Mouse (Mus musculus): Measurements from ENCODE around the gene AC109138.7. TPM values are rescaled to one million over a fixed set of nuclear protein-coding genes. Genes with fewer than 3 reads are reported as not detected.
"Not testable (repeated sequence)": the region's sequence is repeated elsewhere in the genome, so short reads cannot be mapped to it uniquely, and the experiment has no call there.

The AC109138.7 gene
- polyA plus RNA-seq, 1 experiment from 2014 or later: not detected

- Histone ChIP-seq H3K4me1 (replicated peaks) (peaks cover 13% of the 10 kb centered on the region), H3K4me2 (no peak overlapping the region), H3K27me3 (peaks cover 9% of the 10 kb centered on the region), H3K9ac (no peak overlapping the region), H3K27ac (replicated peaks) (no peak overlapping the region), H3K4me3 (no peak overlapping the region), H3K9me3 (no peaks in the 10 kb centered on the region), H3K36me3 (no peaks in the 10 kb centered on the region)
- 73% methylated on average over 4 of the region's 4 CpGs for WGBS
- ATAC-seq (ENCODE audit: low read depth): no peak
These were observed 20.4 kb downstream of the AC109138.7 start for GRCm38 (mm10) chr19:4234548-4234947.

DNA sequence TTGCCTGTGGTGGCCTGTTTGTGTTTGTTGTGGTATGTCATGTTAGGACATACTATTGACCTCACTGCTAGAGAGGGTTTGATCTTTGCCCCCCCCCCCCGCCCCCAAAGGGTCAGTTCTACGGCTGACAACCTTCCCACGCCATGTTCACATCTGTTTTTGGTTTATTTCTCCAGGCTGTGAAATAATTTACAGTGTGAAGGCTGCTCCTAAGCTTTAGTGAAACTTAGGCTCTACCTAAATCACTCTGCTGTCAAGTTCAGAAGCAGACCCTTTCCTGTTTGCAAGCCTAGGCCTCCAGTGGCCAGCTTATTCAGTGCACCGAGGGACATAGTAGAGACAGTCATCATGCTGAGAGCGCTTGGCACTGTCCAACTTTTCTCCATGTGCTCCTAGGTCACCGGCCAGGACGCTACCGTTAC, 26.1 kb downstream of the AC109138.7 start:
- Histone ChIP-seq H3K9ac (no peak overlapping the region), H3K4me2 (no peak overlapping the region), H3K4me1 (replicated peaks) (no peaks in the 10 kb centered on the region), H3K27me3 (no peaks in the 10 kb centered on the region), H3K4me3 (no peak overlapping the region), H3K27ac (replicated peaks) (no peak overlapping the region), H3K9me3 (no peaks in the 10 kb centered on the region), H3K36me3 (no peaks in the 10 kb centered on the region)
- WGBS: 67% methylated on average over 8 of the region's 8 CpGs
- ATAC-seq (ENCODE audit: low read depth): no peak

- no peak overlapping the region for H3K4me2 ChIP-seq
- H3K9me3 ChIP-seq: no peaks in the 10 kb centered on the region
- H3K4me3 ChIP-seq: no peak overlapping the region
- no peak overlapping the region for H3K27ac ChIP-seq (replicated peaks)
- WGBS: 54% methylated on average over 3 of the region's 3 CpGs
- H3K9ac ChIP-seq: no peak overlapping the region
- H3K27me3 ChIP-seq: no peaks in the 10 kb centered on the region
- H3K36me3 ChIP-seq: no peaks in the 10 kb centered on the region
- no peaks in the 10 kb centered on the region for H3K4me1 ChIP-seq (replicated peaks)
- ATAC-seq (ENCODE audit: low read depth): no peak
These were observed 28.3 kb downstream of the AC109138.7 start for GRCm38 (mm10) chr19:4242416-4242815.

GRCm38 (mm10) chr19:4244775-4245174, 30.6 kb downstream of the AC109138.7 start:
- H3K9ac ChIP-seq: no peak overlapping the region
- H3K27ac ChIP-seq (replicated peaks): no peak overlapping the region
- no peak overlapping the region for H3K4me3 ChIP-seq
- no peaks in the 10 kb centered on the region for H3K9me3 ChIP-seq
- ATAC-seq (ENCODE audit: low read depth): no peak
- no peaks in the 10 kb centered on the region for H3K4me1 ChIP-seq (replicated peaks)
- 80% methylated on average over 6 of the region's 6 CpGs for WGBS
- H3K27me3 ChIP-seq: no peaks in the 10 kb centered on the region
- no peak overlapping the region for H3K4me2 ChIP-seq
- H3K36me3 ChIP-seq: no peaks in the 10 kb centered on the region

DNA sequence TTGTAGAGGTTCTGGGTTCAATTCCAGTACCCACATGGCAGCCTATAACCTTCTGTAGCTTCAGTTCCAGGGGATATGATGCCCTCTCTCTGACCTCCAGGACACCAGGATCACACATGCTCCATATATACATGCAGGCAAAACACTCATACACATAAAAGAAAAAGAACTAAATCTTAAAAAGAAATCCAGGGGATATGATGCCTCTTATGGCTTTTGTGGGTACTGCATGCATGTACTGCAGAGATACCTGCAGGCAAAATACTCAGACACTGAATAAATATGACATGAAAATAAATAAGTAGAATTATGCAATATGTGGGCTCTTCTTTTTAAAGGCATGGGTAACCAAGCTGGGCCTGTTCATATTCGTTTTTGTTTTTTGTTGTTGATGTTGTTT, 32.9 kb downstream of the AC109138.7 start:
- Histone ChIP-seq H3K9me3 (no peaks in the 10 kb centered on the region), H3K27ac (replicated peaks) (no peak overlapping the region), H3K4me3 (no peak overlapping the region), H3K9ac (no peak overlapping the region), H3K36me3 (no peaks in the 10 kb centered on the region), H3K4me2 (no peak overlapping the region), H3K27me3 (no peaks in the 10 kb centered on the region), H3K4me1 (replicated peaks) (no peaks in the 10 kb centered on the region)
- WGBS: 48% methylated on average over 1 of the region's 1 CpGs
- ATAC-seq (ENCODE audit: low read depth): no peak

GRCm38 (mm10) chr19:4248683-4249082, 34.5 kb downstream of the AC109138.7 start:
- ATAC-seq (ENCODE audit: low read depth): not testable (repeated sequence)

GRCm38 (mm10) chr19:4254230-4254629, 40.1 kb downstream of the AC109138.7 start:
- Histone ChIP-seq H3K4me2 (no peak overlapping the region), H3K27ac (replicated peaks) (no peak overlapping the region), H3K27me3 (no peaks in the 10 kb centered on the region), H3K9ac (no peak overlapping the region), H3K4me1 (replicated peaks) (peaks cover 14% of the 10 kb centered on the region), H3K9me3 (no peaks in the 10 kb centered on the region), H3K4me3 (no peak overlapping the region), H3K36me3 (no peaks in the 10 kb centered on the region)
- 87% methylated on average over 7 of the region's 7 CpGs for WGBS
- no peak for ATAC-seq (ENCODE audit: low read depth)

More at GRCm38 (mm10) chr19:4248683-4249082, 34.5 kb downstream of the AC109138.7 start:
- not testable (repeated sequence) for H3K27ac ChIP-seq (replicated peaks); H3K36me3 ChIP-seq; H3K4me1 ChIP-seq (replicated peaks); H3K4me3 ChIP-seq; H3K9ac ChIP-seq; H3K9me3 ChIP-seq; H3K4me2 ChIP-seq; H3K27me3 ChIP-seq
- WGBS: 62% methylated on average over 1 of the region's 1 CpGs

GRCm38 (mm10) chr19:4255583-4256162, 41.5 kb downstream of the AC109138.7 start:
- H3K9me3 ChIP-seq: no peaks in the 10 kb centered on the region
- no peak overlapping the region for H3K9ac ChIP-seq
- H3K27ac ChIP-seq (replicated peaks): no peak overlapping the region
- no peak overlapping the region for H3K4me2 ChIP-seq
- ATAC-seq (ENCODE audit: low read depth): no peak
- 69% methylated on average over 11 of the region's 11 CpGs for WGBS
- H3K36me3 ChIP-seq: no peaks in the 10 kb centered on the region
- no peaks in the 10 kb centered on the region for H3K27me3 ChIP-seq
- peaks cover 14% of the 10 kb centered on the region for H3K4me1 ChIP-seq (replicated peaks)
- H3K4me3 ChIP-seq: no peak overlapping the region

GRCm38 (mm10) chr19:4257216-4257896, 43.2 kb downstream of the AC109138.7 start:
- Histone ChIP-seq H3K9me3 (no peaks in the 10 kb centered on the region), H3K27me3 (no peaks in the 10 kb centered on the region), H3K27ac (replicated peaks) (no peak overlapping the region), H3K4me1 (replicated peaks) (peaks cover 14% of the 10 kb centered on the region), H3K4me2 (peak overlapping the region; percentile 80), H3K4me3 (peak overlapping the region; percentile 60), H3K9ac (peak overlapping the region; percentile 75), H3K36me3 (no peaks in the 10 kb centered on the region)
- peak; percentile 95 for ATAC-seq (ENCODE audit: low read depth)
- 1% methylated on average over 41 of the region's 41 CpGs for WGBS

DNA sequence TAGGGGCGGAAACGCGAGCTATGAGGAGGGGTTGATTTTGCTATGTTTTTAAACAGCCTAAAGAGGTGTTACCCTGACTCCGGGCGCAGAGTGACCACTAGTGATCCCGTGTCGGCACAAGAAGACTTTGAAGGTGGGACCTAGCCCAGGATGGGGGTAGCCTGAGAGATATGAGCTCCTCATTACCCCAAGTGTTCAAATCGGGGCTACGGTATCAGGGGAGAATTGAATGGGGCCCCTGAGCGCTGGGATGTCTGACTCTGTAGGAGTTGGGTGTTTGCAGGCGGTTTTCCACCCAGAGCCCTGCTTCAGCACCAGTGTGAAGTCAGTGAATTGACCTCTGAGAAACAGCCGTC, 43.7 kb downstream of the AC109138.7 start:
- WGBS: 17% methylated on average over 12 of the region's 12 CpGs
- no peak overlapping the region for H3K27ac ChIP-seq (replicated peaks)
- peak overlapping the region; percentile 80 for H3K4me2 ChIP-seq
- H3K9me3 ChIP-seq: no peaks in the 10 kb centered on the region
- H3K36me3 ChIP-seq: no peaks in the 10 kb centered on the region
- peaks cover 14% of the 10 kb centered on the region for H3K4me1 ChIP-seq (replicated peaks)
- peak overlapping the region; percentile 60 for H3K4me3 ChIP-seq
- no peaks in the 10 kb centered on the region for H3K27me3 ChIP-seq
- peak overlapping the region; percentile 69 for H3K9ac ChIP-seq
- peak; percentile 56; the same call in 1 of the 2 replicates for ATAC-seq (ENCODE audit: low read depth)

DNA sequence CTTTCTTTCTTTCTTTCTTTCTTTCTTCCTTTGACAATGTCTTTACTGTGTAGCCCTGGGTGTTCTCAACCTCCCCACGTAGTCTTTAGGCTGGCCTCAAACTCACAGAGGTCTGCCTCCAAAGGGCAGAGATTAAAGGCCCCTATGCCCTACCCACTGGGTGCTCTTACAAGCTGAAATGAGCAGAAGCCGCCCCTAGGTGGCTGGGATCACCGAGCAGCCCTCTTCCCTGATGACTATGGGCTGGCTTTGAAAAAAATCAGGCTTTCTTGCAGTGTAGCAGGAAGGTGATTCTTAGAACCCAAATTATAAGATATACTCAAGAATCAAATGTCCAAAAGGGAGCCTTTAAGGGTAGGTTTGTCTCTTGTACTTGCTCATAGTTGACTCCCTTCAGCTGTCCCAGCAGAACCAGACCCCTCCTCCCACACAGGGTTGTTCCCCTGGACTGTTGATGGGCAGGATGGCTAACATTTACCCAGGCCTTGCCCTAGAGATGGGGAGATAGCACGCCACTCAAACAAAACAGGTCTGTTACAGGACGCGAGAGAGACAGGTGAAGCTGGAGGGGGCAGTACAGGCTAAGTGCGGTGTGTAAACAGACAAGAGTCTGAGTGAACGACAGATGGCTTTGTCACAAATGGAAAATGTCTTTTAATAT, 47.0 kb downstream of the AC109138.7 start:
- H3K36me3 ChIP-seq: no peaks in the 10 kb centered on the region
- H3K9me3 ChIP-seq: no peaks in the 10 kb centered on the region
- H3K4me3 ChIP-seq: no peak overlapping the region
- H3K4me1 ChIP-seq (replicated peaks): peaks cover 14% of the 10 kb centered on the region
- no peaks in the 10 kb centered on the region for H3K27me3 ChIP-seq
- WGBS: 61% methylated on average over 8 of the region's 8 CpGs
- no peak for ATAC-seq (ENCODE audit: low read depth)
- no peak overlapping the region for H3K27ac ChIP-seq (replicated peaks)
- H3K9ac ChIP-seq: no peak overlapping the region
- H3K4me2 ChIP-seq: no peak overlapping the region

DNA sequence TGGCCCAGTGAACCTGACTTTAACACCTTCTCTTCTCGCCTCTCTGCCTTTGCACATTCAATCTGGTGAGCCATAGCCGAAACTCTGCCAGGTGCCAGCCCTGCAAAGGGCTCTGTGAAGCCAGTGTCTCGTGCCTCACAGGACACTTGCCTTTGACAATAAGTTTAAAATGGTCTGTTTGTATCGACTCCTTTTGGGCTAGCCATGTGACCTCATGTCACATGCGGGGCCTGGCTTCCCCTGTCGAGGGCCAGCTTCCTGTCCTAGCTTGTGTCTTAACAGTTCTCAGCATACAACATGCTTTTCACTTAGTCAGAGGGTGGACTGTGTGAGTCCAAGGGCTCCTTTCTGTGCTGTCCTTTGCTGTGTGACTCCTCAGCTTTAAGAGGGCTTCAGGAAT, 48.6 kb downstream of the AC109138.7 start:
- H3K36me3 ChIP-seq: no peaks in the 10 kb centered on the region
- H3K9me3 ChIP-seq: no peaks in the 10 kb centered on the region
- H3K4me3 ChIP-seq: no peak overlapping the region
- no peak overlapping the region; the same call in 1 of the 2 replicates for H3K9ac ChIP-seq
- WGBS: 79% methylated on average over 6 of the region's 6 CpGs
- peaks cover 9% of the 10 kb centered on the region for H3K27me3 ChIP-seq
- H3K4me2 ChIP-seq: no peak overlapping the region
- ATAC-seq (ENCODE audit: low read depth): no peak
- H3K27ac ChIP-seq (replicated peaks): no peak overlapping the region
- H3K4me1 ChIP-seq (replicated peaks): peaks cover 5% of the 10 kb centered on the region
